Mouse (Mus musculus): ENCODE results near the gene Esp36. TPM values are rescaled to one million over a fixed set of nuclear protein-coding genes. Genes with fewer than 3 reads are reported as not detected.
"Not testable (repeated sequence)": the region's sequence is repeated elsewhere in the genome, so short reads cannot be mapped to it uniquely, and the experiment has no call there.

Gene Esp36
- total RNA-seq (2021), result not detected

DNA sequence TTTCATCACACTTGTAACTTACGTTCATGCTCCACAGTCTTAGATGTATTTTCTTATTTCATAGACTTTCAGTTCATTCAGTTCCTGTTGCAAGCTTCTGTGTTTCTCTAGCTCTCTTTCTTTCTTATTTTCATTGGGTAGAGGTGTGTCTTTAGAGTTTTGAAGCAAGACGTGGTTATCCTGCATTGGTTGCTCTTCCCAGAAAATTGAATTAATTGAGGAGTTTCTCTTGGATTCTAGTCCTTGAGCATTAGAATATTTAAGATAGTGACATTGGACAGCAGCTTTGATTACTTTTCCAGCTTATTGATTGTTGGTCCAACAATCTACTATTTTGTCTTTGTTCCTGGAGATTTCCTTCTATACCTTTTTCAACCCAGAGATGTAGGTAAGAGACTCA, at the start of gene Esp36:
Esp36 (minus strand) TSS at position 101 of the 400 bp plus-strand sequence.
- no peak for DNase-seq (ENCODE audit: low spot score in 2 of 2)
- intact Hi-C loops (cut with DNase I), result no loop called here

DNA sequence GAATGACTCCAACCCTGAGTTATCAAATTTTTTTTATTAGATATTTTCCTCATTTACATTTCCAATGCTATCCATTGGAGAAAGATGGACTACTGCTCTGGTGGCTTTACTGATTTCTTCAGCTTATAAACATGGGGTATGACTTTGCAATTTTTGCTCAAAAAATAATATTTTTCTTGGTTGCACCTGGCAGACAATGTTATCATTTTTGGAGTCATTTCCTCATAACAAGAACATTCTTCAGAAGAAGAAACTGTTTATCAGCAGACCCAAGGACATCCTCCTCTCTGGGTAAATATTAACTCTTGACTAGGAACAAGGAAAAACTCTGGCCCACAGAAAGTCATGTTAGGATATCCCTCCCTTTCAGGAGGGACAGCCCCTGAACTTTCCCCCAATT, 36.2 kb upstream of the Esp36 start:
- intact Hi-C loops (cut with DNase I); DNase-seq (ENCODE audit: low spot score in 2 of 2): not testable (repeated sequence)

DNA sequence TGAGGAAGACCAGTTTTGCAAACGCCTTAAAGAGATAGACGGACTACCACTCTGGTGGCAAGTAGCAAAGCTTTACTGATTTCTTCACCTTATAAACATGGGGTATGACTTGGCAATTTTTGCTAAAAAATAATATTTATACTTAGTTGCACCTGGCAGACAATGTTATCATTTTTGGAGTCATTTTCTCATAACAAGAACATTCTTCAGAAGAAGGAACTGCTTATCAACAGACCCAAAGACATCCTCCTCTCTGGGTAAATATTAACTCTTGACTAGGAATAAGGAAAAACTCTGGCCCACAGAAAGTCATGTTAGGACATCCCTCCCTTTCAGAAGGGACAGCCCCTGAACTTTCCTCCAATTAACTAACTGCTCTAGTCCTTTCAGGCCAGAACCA, 30.7 kb upstream of the Esp36 start:
- intact Hi-C loops (cut with DNase I), result no loop called here
- DNase-seq (ENCODE audit: low spot score in 2 of 2), result no peak

DNA sequence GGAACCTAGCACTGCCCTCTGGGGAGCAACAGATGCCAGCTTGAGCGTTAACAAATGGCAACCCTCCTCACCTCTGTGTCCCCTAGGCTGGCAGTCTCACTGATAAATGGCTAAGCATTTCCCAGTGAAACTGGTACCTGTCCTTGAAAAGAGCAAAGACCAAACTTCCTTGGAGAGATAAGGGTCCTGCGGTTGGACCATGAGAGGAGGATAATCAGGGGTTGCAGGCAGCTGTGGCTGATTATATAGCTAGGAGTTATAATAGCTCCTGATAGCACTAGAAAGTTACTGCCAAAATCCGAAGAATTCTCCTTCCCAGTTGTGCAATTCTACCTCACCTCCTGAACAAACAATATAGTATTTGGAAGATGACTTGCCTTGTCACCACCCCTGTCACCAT, 13.8 kb downstream of the Esp36 start:
- DNase-seq (ENCODE audit: low spot score in 2 of 2), result no peak
- intact Hi-C loops (cut with DNase I), result no loop called here

DNA sequence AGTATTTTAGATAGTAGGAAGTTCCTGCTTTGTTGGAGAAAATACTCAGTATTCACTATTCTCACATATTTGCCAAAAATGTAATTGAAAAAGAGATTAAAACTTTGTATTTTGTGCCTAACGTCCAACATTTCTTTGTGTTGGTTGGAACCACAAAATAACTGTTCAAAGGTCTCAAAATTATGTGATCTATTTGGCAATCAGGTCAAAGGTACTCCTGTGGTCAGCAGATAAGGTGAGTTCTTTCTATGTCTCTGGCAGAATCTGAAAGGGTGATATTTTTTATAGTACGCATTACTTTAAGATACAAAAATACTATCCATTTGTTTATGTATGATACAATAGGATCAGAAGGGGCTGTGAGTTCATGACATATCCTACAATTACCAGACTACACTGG, 28.2 kb downstream of the Esp36 start:
- intact Hi-C loops (cut with DNase I), result no loop called here
- DNase-seq (ENCODE audit: low spot score in 2 of 2), result no peak

Other genes with a start within 250 kb of the Esp36 start
- not detected for gene Olfr134, start 248.8 kb downstream of the Esp36 start, total RNA-seq (2021)
- gene Olfr135, start 215.8 kb downstream of the Esp36 start, total RNA-seq (2021), result not detected
- not detected for gene Olfr138, start 159.2 kb downstream of the Esp36 start, total RNA-seq (2021)
- not detected for gene Olfr137, start 112.6 kb downstream of the Esp36 start, total RNA-seq (2021)
- gene Olfr136, start 90.4 kb downstream of the Esp36 start, total RNA-seq (2021), result not detected
- gene Esp34, start 134.0 kb upstream of the Esp36 start, total RNA-seq (2021), result not detected
- gene Esp31, start 219.3 kb upstream of the Esp36 start, total RNA-seq (2021), result not detected

Measured in left cerebral cortex, postnatal 25 days (tissue).